1 mouse cellular context compared by ENCODE assay signal in the genomic region with DNA sequence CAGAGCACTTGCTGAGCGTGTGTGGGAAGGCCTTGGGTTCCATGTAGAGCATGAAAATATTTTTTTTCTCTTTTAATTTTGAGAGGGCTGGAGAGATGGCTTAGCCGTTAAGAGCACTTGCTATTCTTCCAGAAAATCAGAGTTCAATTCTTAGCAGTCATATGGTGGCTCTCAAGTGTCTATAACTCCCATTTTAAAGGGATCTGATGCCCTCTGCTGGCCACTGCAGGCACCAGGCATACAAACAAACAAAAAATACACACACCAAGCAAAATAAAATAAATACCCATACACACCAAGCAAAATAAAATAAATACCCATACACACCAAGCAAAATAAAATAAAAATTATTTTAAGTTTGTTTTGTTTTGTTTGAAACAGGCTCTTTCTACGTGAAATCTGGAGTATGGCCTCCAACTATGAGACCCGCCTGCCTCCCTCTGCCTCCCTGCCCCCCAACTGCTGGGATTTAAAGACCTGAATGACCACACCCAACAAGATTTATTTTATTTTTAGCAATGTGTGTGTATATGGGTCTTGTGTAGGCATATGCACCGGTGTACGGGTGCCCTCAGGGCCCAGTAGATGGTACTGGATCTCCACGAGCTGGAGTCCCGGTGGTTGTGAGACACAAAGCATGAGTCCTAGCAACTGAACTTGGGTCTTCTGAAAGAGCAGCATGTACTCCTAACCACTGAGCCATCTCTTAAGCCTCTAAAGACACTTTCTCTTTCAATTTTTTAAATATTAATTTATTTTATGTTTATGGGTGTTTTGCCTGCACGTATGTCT.
TF ChIP-seq lines count a peak whose summit lies in the region.

No protein-coding gene starts in this region.

TF ChIP-seq in CH12.LX, 34 proteins besides CTCF, POLR2A, EP300 and RAD21:
- TF ChIP-seq NELFE (IDR thresholded peaks at IDR 0.05; ENCODE audit: low read depth, low read length) (peak; percentile 30; the same call in 1 of the 2 replicates), SMC3 (IDR thresholded peaks at IDR 0.05; ENCODE audit: low read depth, low read length) (peak; percentile 88), ZC3H11A (IDR thresholded peaks at IDR 0.05; ENCODE audit: low read depth, low read length) (peak; percentile 61), CHD2 (IDR thresholded peaks at IDR 0.05; ENCODE audit: low read length) (no peak)
